Mouse (Mus musculus) megakaryocyte, embryonic 14.5 days (primary cell): ENCODE data around the gene Rnf186.

ENCODE experiments used
- FLI1 ChIP-seq: IDR thresholded peaks from 2 replicates; pipeline ENCODE4 v1.6.1; 2012; ENCODE audit warnings: low read length, inconsistent platforms, mixed read lengths
- GATA1 ChIP-seq: IDR thresholded peaks from 3 replicates; pipeline ENCODE4 v1.6.1; 2012; ENCODE audit warnings: mixed read lengths, low read length, inconsistent platforms, borderline replicate concordance

DNA sequence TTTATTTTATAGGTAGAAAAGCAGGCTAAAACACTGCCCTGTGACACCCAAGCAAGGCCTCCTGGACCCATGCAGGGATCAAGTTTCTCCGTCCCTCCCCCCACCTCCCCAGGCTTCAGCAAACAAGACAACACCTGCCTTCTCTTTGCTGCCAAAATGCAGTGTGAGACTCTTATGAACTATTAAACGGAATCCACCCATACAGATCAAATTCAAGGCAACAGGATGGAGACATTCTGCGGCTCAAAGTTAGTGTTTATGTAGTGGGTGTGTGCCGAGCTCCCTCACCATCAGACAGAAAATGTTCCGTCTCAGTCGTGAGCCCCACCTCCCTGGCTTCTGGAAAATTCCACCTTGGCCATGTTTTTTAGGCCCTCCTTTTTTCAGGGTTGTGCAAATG, 24.9 kb upstream of the Rnf186 start:
- TF ChIP-seq GATA1: no peak
- no peak for TF ChIP-seq FLI1
